14 mouse cellular contexts compared by ENCODE assay signal in genomic region chr5:72757155-72757773, GRCm38 (mm10). TPM values are rescaled to one million over a fixed set of nuclear protein-coding genes. Genes with fewer than 3 reads are reported as not detected.
DNase-seq lines count a peak whose midpoint lies in the region; ATAC-seq and TF ChIP-seq lines count a peak whose summit lies in the region.
"Had no signal": no experiment of that assay in that cellular context is flagged by ENCODE, and none has a peak within 500 bp of the region (broad histone marks: within the 10 kb centered on the region; RNA-seq: fewer than 3 reads in every experiment).

No protein-coding gene starts in this region.

- peak; percentile 39 for ATAC-seq in forebrain, embryonic 15.5 days (replicated peaks)
- ATAC-seq in forebrain, embryonic 11.5 days (replicated peaks; ENCODE audit: low FRiP score), result no peak
- peak; percentile 55; the same call in 1 of the 2 replicates for ATAC-seq in midbrain, embryonic 15.5 days (replicated peaks)
- peak; percentile 83 for ATAC-seq in hindbrain, embryonic 16.5 days

- WGBS in forebrain, embryonic 15.5 days, result 51% methylated on average over 18 of the region's 18 CpGs
- 82% methylated on average over 18 of the region's 18 CpGs for whole genome bisulfite sequencing in forebrain, embryonic 11.5 days
- 70% methylated on average over 18 of the region's 18 CpGs for WGBS in midbrain, embryonic 15.5 days
- 83% methylated on average over 18 of the region's 18 CpGs for WGBS in midbrain, embryonic 10.5 days
- WGBS in hindbrain, embryonic 16.5 days, result 56% methylated on average over 18 of the region's 18 CpGs
- 76% methylated on average over 18 of the region's 18 CpGs for WGBS in kidney, adult 2 months

- H3K27ac ChIP-seq in forebrain, embryonic 15.5 days (replicated peaks), result no peak overlapping the region
- no peak overlapping the region for H3K27ac ChIP-seq in forebrain, embryonic 11.5 days (ENCODE audit: low read depth, low read length)
- no peak overlapping the region for H3K27ac ChIP-seq in midbrain, embryonic 15.5 days
- no peak overlapping the region for H3K27ac ChIP-seq in midbrain, embryonic 10.5 days (replicated peaks)
- H3K27ac ChIP-seq in hindbrain, embryonic 16.5 days (ENCODE audit: low read depth, low read length), result no peak overlapping the region
- no peak overlapping the region for H3K27ac ChIP-seq in kidney, adult 2 months (ENCODE audit: insufficient read depth, low read depth, low read length)
- H3K27ac ChIP-seq: gastrocnemius, adult 2 months; kidney, postnatal 0 days had no signal

- H3K4me3 ChIP-seq in forebrain, embryonic 15.5 days, result no peak overlapping the region
- no peak overlapping the region for H3K4me3 ChIP-seq in forebrain, embryonic 11.5 days (ENCODE audit: low read depth, low read length)
- no peak overlapping the region for H3K4me3 ChIP-seq in midbrain, embryonic 15.5 days
- H3K4me3 ChIP-seq in midbrain, embryonic 10.5 days, result no peak overlapping the region
- H3K4me3 ChIP-seq in hindbrain, embryonic 16.5 days (ENCODE audit: low read length), result no peak overlapping the region
- H3K4me3 ChIP-seq in kidney, adult 2 months (ENCODE audit: insufficient read depth, low read depth, low read length), result no peak overlapping the region
- H3K4me3 ChIP-seq: gastrocnemius, adult 2 months had no signal

- H3K4me2 ChIP-seq in forebrain, embryonic 15.5 days (replicated peaks), result no peak overlapping the region
- H3K4me2 ChIP-seq in forebrain, embryonic 11.5 days (ENCODE audit: low read depth, low read length, severe bottlenecking), result no peak overlapping the region
- no peak overlapping the region for H3K4me2 ChIP-seq in midbrain, embryonic 15.5 days
- no peak overlapping the region for H3K4me2 ChIP-seq in hindbrain, embryonic 16.5 days (ENCODE audit: low read length)
- H3K4me2 ChIP-seq: heart, embryonic 11.5 days had no signal

- no peak for TF ChIP-seq CTCF in kidney, adult 2 months (conservative IDR thresholded peaks at IDR 0.05; ENCODE audit: insufficient read depth, insufficient read length, low read depth, low read length)

- H3K36me3 ChIP-seq in forebrain, embryonic 15.5 days, result no peaks in the 10 kb centered on the region
- H3K36me3 ChIP-seq in forebrain, embryonic 11.5 days (ENCODE audit: control insufficient read depth, insufficient read depth, low read length), result no peaks in the 10 kb centered on the region
- no peaks in the 10 kb centered on the region for H3K36me3 ChIP-seq in midbrain, embryonic 15.5 days (replicated peaks)
- H3K36me3 ChIP-seq in midbrain, embryonic 10.5 days, result no peaks in the 10 kb centered on the region
- no peaks in the 10 kb centered on the region for H3K36me3 ChIP-seq in hindbrain, embryonic 16.5 days (ENCODE audit: control insufficient read depth, insufficient read depth, low read length)
- H3K36me3 ChIP-seq in splenic B cell, adult 2 months (ENCODE audit: control insufficient read depth, insufficient read depth, low read length, poor library complexity, severe bottlenecking), result peaks cover 31% of the 10 kb centered on the region
- H3K36me3 ChIP-seq in kidney, adult 2 months (ENCODE audit: control insufficient read depth, insufficient read depth, low read length), result peaks cover 2% of the 10 kb centered on the region; the same call in 1 of the 2 replicates

- H3K9me3 ChIP-seq in forebrain, embryonic 15.5 days, result no peaks in the 10 kb centered on the region
- H3K9me3 ChIP-seq in forebrain, embryonic 11.5 days (ENCODE audit: control insufficient read depth, low read length), result no peaks in the 10 kb centered on the region
- H3K9me3 ChIP-seq in midbrain, embryonic 15.5 days, result no peaks in the 10 kb centered on the region
- H3K9me3 ChIP-seq in midbrain, embryonic 10.5 days (replicated peaks), result no peaks in the 10 kb centered on the region
- no peaks in the 10 kb centered on the region for H3K9me3 ChIP-seq in hindbrain, embryonic 16.5 days (ENCODE audit: control insufficient read depth, low read length)

- no peak for DNase-seq in forebrain, embryonic 11.5 days (ENCODE audit: low spot score)
- no peak for DNase-seq in midbrain, embryonic 10.5 days (ENCODE audit: low spot score)
- peak; percentile 11 for DNase-seq in splenic B cell, adult 2 months (ENCODE audit: low read depth, low spot score)
- no peak for DNase-seq in adrenal gland, postnatal 14 days
- DNase-seq in kidney, adult 2 months, result no peak
- DNase-seq: gastrocnemius, adult 2 months; layer of hippocampus, postnatal 36 days; right cerebral cortex, postnatal 4 days; thymus, postnatal 14 days had no signal

- no peak overlapping the region for H3K9ac ChIP-seq in forebrain, embryonic 15.5 days (replicated peaks)
- no peak overlapping the region for H3K9ac ChIP-seq in forebrain, embryonic 11.5 days (ENCODE audit: low read length)
- no peak overlapping the region for H3K9ac ChIP-seq in midbrain, embryonic 15.5 days
- H3K9ac ChIP-seq in hindbrain, embryonic 16.5 days (ENCODE audit: low read depth, low read length), result no peak overlapping the region

- H3K4me1 ChIP-seq in forebrain, embryonic 15.5 days, result peaks cover 11% of the 10 kb centered on the region
- H3K4me1 ChIP-seq in forebrain, embryonic 11.5 days (replicated peaks; ENCODE audit: control insufficient read depth, insufficient read depth, low read length), result no peaks in the 10 kb centered on the region
- H3K4me1 ChIP-seq in midbrain, embryonic 15.5 days, result 0 out of 2 replicates have a peak, but pooled peaks cover 2% of the 10 kb centered on the region
- peaks cover 16% of the 10 kb centered on the region for H3K4me1 ChIP-seq in midbrain, embryonic 10.5 days
- H3K4me1 ChIP-seq in hindbrain, embryonic 16.5 days (ENCODE audit: control insufficient read depth, insufficient read depth, low read depth, low read length), result no peaks in the 10 kb centered on the region
- no peaks in the 10 kb centered on the region for H3K4me1 ChIP-seq in kidney, adult 2 months (ENCODE audit: control insufficient read depth, insufficient read depth, low read length)

- no peak for TF ChIP-seq POLR2A in kidney, adult 2 months (IDR thresholded peaks at IDR 0.05; ENCODE audit: low read depth, low read length)

- no peaks in the 10 kb centered on the region for H3K27me3 ChIP-seq in forebrain, embryonic 15.5 days
- no peaks in the 10 kb centered on the region for H3K27me3 ChIP-seq in forebrain, embryonic 11.5 days (ENCODE audit: control insufficient read depth, insufficient read depth, low read length)
- no peaks in the 10 kb centered on the region for H3K27me3 ChIP-seq in midbrain, embryonic 15.5 days (replicated peaks)
- no peaks in the 10 kb centered on the region for H3K27me3 ChIP-seq in midbrain, embryonic 10.5 days (ENCODE audit: low read depth, poor library complexity, severe bottlenecking)
- no peaks in the 10 kb centered on the region for H3K27me3 ChIP-seq in hindbrain, embryonic 16.5 days (replicated peaks; ENCODE audit: control insufficient read depth, insufficient read depth, low read length)
- H3K27me3 ChIP-seq in splenic B cell, adult 2 months (ENCODE audit: control insufficient read depth, insufficient read depth, low read length, poor library complexity, severe bottlenecking), result no peaks in the 10 kb centered on the region
- H3K27me3 ChIP-seq in kidney, adult 2 months (replicated peaks; ENCODE audit: control insufficient read depth, insufficient read depth, low read length), result no peaks in the 10 kb centered on the region

RNA-seq across cellular contexts. Expression of gene Txk, which starts 4.7 kb away (rescaled TPM):
- polyA plus RNA-seq in forebrain, embryonic 15.5 days (2015; fragmentation: Nextera tagmentation; extraction: Ambion mirVana), result not detected in 2 replicates
- not detected in 2 replicates for polyA plus RNA-seq in forebrain, embryonic 11.5 days (2014; fragmentation: Nextera tagmentation; extraction: Ambion mirVana)
- 0.14 and 0.17 TPM in 2 replicates for polyA plus RNA-seq in midbrain, embryonic 15.5 days (2015; fragmentation: Nextera tagmentation; extraction: Ambion mirVana)
- 0.06 TPM in 1 of 2 replicates, not detected in the other for polyA plus RNA-seq in midbrain, embryonic 10.5 days (2016; fragmentation: Nextera tagmentation; extraction: Ambion mirVana)
- polyA plus RNA-seq in hindbrain, embryonic 16.5 days (2015; fragmentation: Nextera tagmentation; extraction: Ambion mirVana), result 0.22 and 0.23 TPM in 2 replicates
- total RNA-seq in adrenal gland, postnatal 14 days (2021), result 2.3 TPM in 1 of 2 replicates, not detected in the other
- polyA plus RNA-seq in kidney, adult 2 months (2012; rRNA removed), result 0.29 and 0.88 TPM in 2 replicates
